Mouse (Mus musculus) liver, embryonic 14.5 days (tissue): Measurements from ENCODE around the gene Plcl2. TPM values are rescaled to one million over a fixed set of nuclear protein-coding genes. Genes with fewer than 3 reads are reported as not detected.
"Not testable (repeated sequence)": the region's sequence is repeated elsewhere in the genome, so short reads cannot be mapped to it uniquely, and the experiment has no call there.

ENCODE experiments used
- ATAC-seq: fragments of 200-750 bp; cut with Nextera tagmentation; 2 replicates; pipeline ENCODE4 v1.8.0; 2017; ENCODE audit warnings: moderate number of reproducible peaks, mild to moderate bottlenecking, moderate library complexity; ENCODE audit not compliant: insufficient read depth
- DNase-seq, 3 experiments: peaks; one replicate each; pipeline ENCODE4 v3.0.0-alpha.2; 2012 to 2013; ENCODE audit warnings: low read depth in 3 of 3, low spot score in 3 of 3
- H3K27ac ChIP-seq: fragments of 300-500 bp; sonication (generic); 2 replicates; pipeline ENCODE4 v1.5.1; 2014; ENCODE audit warnings: moderate library complexity, mild to moderate bottlenecking, control low read depth, inconsistent platforms
- H3K27me3 ChIP-seq: fragments of 300-500 bp; sonication (generic); 2 replicates; pipeline ENCODE4 v1.6.1; 2014; ENCODE audit warnings: mild to moderate bottlenecking, low read length, moderate library complexity; ENCODE audit not compliant: control insufficient read depth, insufficient read depth
- H3K36me3 ChIP-seq: fragments of 300-500 bp; sonication (generic); replicated peaks from 2 replicates; pipeline ENCODE4 v1.6.1; 2014; ENCODE audit warnings: low read depth; ENCODE audit not compliant: control insufficient read depth, insufficient read depth
- H3K4me1 ChIP-seq, 2 experiments: fragments of 200-500 bp in 1 of 2; fragments of 300-500 bp in 1 of 2; sonication (generic) in 1 of 2; replicated peaks; 2 replicates each; pipeline ENCODE4 v1.6.1; 2012 to 2014; ENCODE audit warnings: antibody characterized with exemption in 1 of 2, inconsistent platforms in 1 of 2, low read length in 1 of 2; ENCODE audit not compliant: control insufficient read depth in 2 of 2, insufficient read depth in 2 of 2
- H3K4me2 ChIP-seq: fragments of 300-500 bp; sonication (generic); 2 replicates; pipeline ENCODE4 v1.6.1; 2014; ENCODE audit warnings: low read depth, mild to moderate bottlenecking, control low read depth, moderate library complexity
- H3K4me3 ChIP-seq, 2 experiments: fragments of 200-500 bp in 1 of 2; fragments of 300-500 bp in 1 of 2; sonication (generic) in 1 of 2; 2 replicates each; pipeline ENCODE4 v1.5.1; 2012 to 2014; ENCODE audit warnings: low read depth in 2 of 2, low read length in 2 of 2, mild to moderate bottlenecking in 2 of 2, control low read depth in 1 of 2, inconsistent platforms in 1 of 2, moderate library complexity in 1 of 2; ENCODE audit not compliant: insufficient read depth in 1 of 2
- H3K9ac ChIP-seq: fragments of 300-500 bp; sonication (generic); replicated peaks from 2 replicates; pipeline ENCODE4 v1.6.1; 2014; ENCODE audit warnings: mild to moderate bottlenecking, control low read depth, moderate library complexity
- H3K9me3 ChIP-seq: fragments of 300-500 bp; sonication (generic); 2 replicates; pipeline ENCODE4 v1.6.1; 2016; ENCODE audit warnings: low read length, mixed read lengths; ENCODE audit not compliant: control insufficient read depth
- CTCF ChIP-seq: IDR thresholded peaks from 2 replicates; pipeline ENCODE4 v1.5.1; 2016; ENCODE audit warnings: antibody characterized with exemption, low read depth, control low read depth
- EP300 ChIP-seq: IDR thresholded peaks from 2 replicates; pipeline ENCODE4 v1.6.1; 2016; ENCODE audit warnings: antibody characterized with exemption, low read depth
- WGBS: fragments of 180-500 bp; shearing (Covaris S2); extraction: QIAGEN DNeasy Blood & Tissue Kit; methylation state at CpG from one replicate; pipeline ENCODE4 v1.1.7; 2014; ENCODE audit not compliant: insufficient replicate concordance; 5-methylcytosine and 5-hydroxymethylcytosine counted together
- polyA plus RNA-seq, 2 experiments: library from polyadenylated mRNA; depleted of rRNA in 1 of 2; stranded (reverse) in 1 of 2; unstranded in 1 of 2; fragments of >200 nt; fragmentation: Nextera tagmentation in 1 of 2; extraction: Ambion mirVana in 1 of 2; gene quantifications; 2 replicates each; pipeline versions ENCODE4 v1.2.1 to v1.2.3; 2012 to 2014

Gene Plcl2
- polyA plus RNA-seq, 2 experiments = 1.2 to 1.9 TPM

DNA sequence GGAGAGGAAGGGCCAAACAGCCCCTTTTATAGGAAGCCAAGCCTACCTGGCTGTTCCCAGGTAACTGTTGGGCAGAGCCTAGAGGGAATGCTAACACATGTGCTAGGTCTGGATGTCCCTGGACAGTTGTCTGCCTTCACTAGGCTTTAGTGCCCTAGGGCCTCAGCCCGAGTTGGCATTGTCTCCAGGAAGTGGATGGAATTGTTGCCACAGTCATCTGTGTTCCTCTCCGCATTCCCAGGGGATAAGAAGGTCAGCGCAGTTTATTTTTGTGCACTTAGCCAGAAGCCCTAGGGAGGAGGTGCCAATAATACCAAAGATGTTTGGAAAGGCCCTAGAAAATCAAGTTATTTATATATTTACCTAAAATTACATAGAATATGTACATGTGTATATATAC, 173.5 kb downstream of the Plcl2 start:
- Histone ChIP-seq H3K9me3 (no peaks in the 10 kb centered on the region), H3K36me3 (no peaks in the 10 kb centered on the region), H3K4me1 (no peaks in the 10 kb centered on the region), H3K4me2 (no peak overlapping the region), H3K9ac (no peak overlapping the region), H3K27ac (no peak overlapping the region), H3K4me3 (no peak overlapping the region), H3K27me3 (no peaks in the 10 kb centered on the region)
- 63% methylated on average over 3 of the region's 3 CpGs for WGBS
- ATAC-seq = no peak
- DNase-seq = no peak
- no peak for TF ChIP-seq CTCF
- no peak for TF ChIP-seq EP300

- no peak for TF ChIP-seq EP300
- TF ChIP-seq CTCF = no peak
- H3K4me1 ChIP-seq = no peaks in the 10 kb centered on the region
- no peak overlapping the region for H3K9ac ChIP-seq
- 58% methylated on average over 7 of the region's 7 CpGs for WGBS
- DNase-seq (no peak), ATAC-seq (no peak)
- H3K9me3 ChIP-seq = no peaks in the 10 kb centered on the region
- H3K4me3 ChIP-seq = no peak overlapping the region
- no peaks in the 10 kb centered on the region for H3K36me3 ChIP-seq
- H3K27me3 ChIP-seq = no peaks in the 10 kb centered on the region
- H3K4me2 ChIP-seq = no peak overlapping the region
- H3K27ac ChIP-seq = no peak overlapping the region
Observed at GRCm38 (mm10) chr17:50684960-50685645, 175.9 kb downstream of the Plcl2 start.

DNA sequence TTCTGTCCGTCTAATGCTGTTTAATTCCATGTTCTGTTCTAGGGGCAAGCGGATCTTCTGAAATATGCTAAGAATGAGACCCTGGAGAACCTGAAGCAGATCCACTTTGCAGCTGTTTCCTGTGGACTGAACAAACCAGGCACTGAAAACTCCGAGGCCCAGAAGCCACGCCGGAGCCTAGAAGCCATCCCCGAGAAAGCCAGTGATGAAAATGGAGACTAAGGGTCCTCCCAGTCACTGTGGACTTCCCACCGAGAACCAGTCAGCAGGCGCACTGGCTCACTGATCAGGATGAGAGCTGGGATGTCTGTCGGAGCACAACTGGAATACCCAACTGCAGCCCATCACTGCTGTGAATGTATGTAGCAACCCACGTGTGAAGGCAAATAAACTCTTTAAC, 178.5 kb downstream of the Plcl2 start:
- ATAC-seq (no peak), DNase-seq (no peak)
- Histone ChIP-seq H3K9ac (no peak overlapping the region), H3K4me2 (no peak overlapping the region), H3K4me3 (no peak overlapping the region), H3K36me3 (no peaks in the 10 kb centered on the region), H3K4me1 (no peaks in the 10 kb centered on the region), H3K27me3 (no peaks in the 10 kb centered on the region), H3K27ac (no peak overlapping the region), H3K9me3 (no peaks in the 10 kb centered on the region)
- TF ChIP-seq CTCF (no peak), EP300 (no peak)
- WGBS = 79% methylated on average over 10 of the region's 10 CpGs

DNA sequence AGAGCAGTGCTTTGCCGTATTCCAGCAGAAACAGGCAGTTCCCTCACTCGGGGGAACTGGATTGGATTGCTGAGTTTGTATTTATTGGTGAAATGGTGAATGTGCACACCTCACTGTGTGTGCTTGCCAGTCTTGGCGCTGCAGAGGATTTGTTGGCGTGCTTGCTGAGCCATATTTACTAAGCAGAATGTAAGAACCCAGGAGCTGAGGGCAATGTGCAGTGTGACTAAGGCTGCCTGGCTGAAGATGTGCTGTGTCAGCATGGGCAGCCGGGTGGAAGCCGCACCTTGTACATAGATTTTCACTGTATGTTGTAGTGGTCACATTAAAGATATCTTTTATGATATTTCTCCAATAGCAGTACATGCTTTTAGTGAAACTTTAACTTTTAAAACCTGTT, 178.9 kb downstream of the Plcl2 start:
- ATAC-seq (no peak), DNase-seq (no peak)
- H3K27me3 ChIP-seq = no peaks in the 10 kb centered on the region
- no peaks in the 10 kb centered on the region for H3K4me1 ChIP-seq
- no peaks in the 10 kb centered on the region for H3K9me3 ChIP-seq
- no peak overlapping the region for H3K9ac ChIP-seq
- H3K4me3 ChIP-seq = no peak overlapping the region
- H3K4me2 ChIP-seq = no peak overlapping the region
- no peaks in the 10 kb centered on the region for H3K36me3 ChIP-seq
- TF ChIP-seq CTCF = no peak
- TF ChIP-seq EP300 = no peak
- H3K27ac ChIP-seq = no peak overlapping the region
- WGBS = 76% methylated on average over 6 of the region's 6 CpGs

- H3K4me3 ChIP-seq, ATAC-seq, H3K4me1 ChIP-seq, H3K27ac ChIP-seq, H3K27me3 ChIP-seq, DNase-seq, H3K4me2 ChIP-seq, H3K9ac ChIP-seq, H3K9me3 ChIP-seq, H3K36me3 ChIP-seq: not testable (repeated sequence)
- 2% methylated on average over 35 of the region's 39 CpGs for WGBS
Observed at GRCm38 (mm10) chr17:50698410-50698809, 189.2 kb downstream of the Plcl2 start.
